ENCODE assay signal across 8 mouse cellular contexts in genomic region chr13:78200991-78201870, GRCm38 (mm10). TPM values are rescaled to one million over a fixed set of nuclear protein-coding genes. Genes with fewer than 3 reads are reported as not detected.
DNase-seq lines count a peak whose midpoint lies in the region; ATAC-seq lines count a peak whose summit lies in the region.

No protein-coding gene starts in this region.

- H3K4me1 ChIP-seq in hindbrain, embryonic 15.5 days (replicated peaks) = peaks cover 22% of the 10 kb centered on the region

- peak overlapping the region; percentile 65 for H3K9ac ChIP-seq in hindbrain, embryonic 15.5 days

- H3K4me3 ChIP-seq in hindbrain, embryonic 15.5 days = peak overlapping the region; percentile 96

- no peaks in the 10 kb centered on the region for H3K27me3 ChIP-seq in hindbrain, embryonic 15.5 days

- under 1% methylated on average over 27 of the region's 30 CpGs for WGBS in hindbrain, embryonic 15.5 days

- peak; percentile 67 for ATAC-seq in hindbrain, embryonic 15.5 days (ENCODE audit: low FRiP score, low read depth)

- H3K9me3 ChIP-seq in hindbrain, embryonic 15.5 days = no peaks in the 10 kb centered on the region

- H3K27ac ChIP-seq in hindbrain, embryonic 15.5 days (replicated peaks) = peak overlapping the region; percentile 100

- no peaks in the 10 kb centered on the region for H3K36me3 ChIP-seq in hindbrain, embryonic 15.5 days

- DNase-seq in R1 (ENCODE audit: low read depth, low spot score) = peak; percentile 83
- peak; percentile 94 to 97 for DNase-seq in cerebellum, postnatal 25 days
- DNase-seq in gastrocnemius, adult 18-20 months (ENCODE audit: low spot score) = peak; percentile 82
- peak; percentile 90 to 94 for DNase-seq in left cerebral cortex, adult 18-20 months (ENCODE audit: low spot score in 2 of 2)
- DNase-seq in lung, postnatal 4 days = peak; percentile 86 to 91
- peak; percentile 93 for DNase-seq in right cerebral cortex, postnatal 25 days
- DNase-seq in natural killer cell, adult 2 months (ENCODE audit: low spot score in 2 of 2) = no peak

- H3K4me2 ChIP-seq in hindbrain, embryonic 15.5 days = peak overlapping the region; percentile 74

RNA-seq across cellular contexts. Expression of gene Nr2f1, which starts 1.7 kb away (rescaled TPM):
- total RNA-seq in gastrocnemius, adult 18-20 months (2021) = under 1 TPM; 0.64 to 0.83 TPM
- 51.8 and 57.4 TPM in 2 replicates for polyA plus RNA-seq in hindbrain, embryonic 15.5 days (2015; fragmentation: Nextera tagmentation; extraction: Ambion mirVana)
- 100 to 1,000 TPM; 113 to 124 TPM for total RNA-seq in left cerebral cortex, adult 18-20 months (2021)

Comparison
In these comparisons a context has a peak if more than half of its experiments do, and no peak if none do; other contexts are left out.
1. DNase-seq: peak in R1 (single experiment), cerebellum, postnatal 25 days (2 of 2), gastrocnemius, adult 18-20 months (single experiment), left cerebral cortex, adult 18-20 months (2 of 2), lung, postnatal 4 days (2 of 2) and right cerebral cortex, postnatal 25 days (single experiment); none in natural killer cell, adult 2 months (0 of 2).
2. RNA of gene Nr2f1, which starts 1.7 kb away (total RNA-seq): 113 to 124 TPM in left cerebral cortex, adult 18-20 months; 0.64 to 0.83 TPM in gastrocnemius, adult 18-20 months; every median in the first group is over 10 times any median in the second.